Mouse (Mus musculus) embryonic fibroblast, embryonic 13.5 days (primary cell): ENCODE measurements around the gene Pes1.

Experiments used
- CTCF ChIP-seq: IDR thresholded peaks from 2 replicates; pipeline ENCODE4 v1.5.1; 2011; ENCODE audit warnings: mild to moderate bottlenecking, control low read depth, low read length, moderate library complexity, borderline replicate concordance; ENCODE audit not compliant: insufficient read depth
- POLR2A ChIP-seq: IDR thresholded peaks from 2 replicates; pipeline ENCODE4 v1.6.1; 2011; ENCODE audit warnings: low read depth, mild to moderate bottlenecking, control low read depth, low read length, moderate library complexity

- TF ChIP-seq CTCF (no peak), POLR2A (no peak)
Observed at GRCm38 (mm10) chr11:3937321-3937874, 26.4 kb upstream of the Pes1 start.
